Mouse (Mus musculus): Measurements from ENCODE around the gene Prkg1.
"Not testable (repeated sequence)": the region's sequence is repeated elsewhere in the genome, so short reads cannot be mapped to it uniquely, and the experiment has no call there.

The Prkg1 gene

DNA sequence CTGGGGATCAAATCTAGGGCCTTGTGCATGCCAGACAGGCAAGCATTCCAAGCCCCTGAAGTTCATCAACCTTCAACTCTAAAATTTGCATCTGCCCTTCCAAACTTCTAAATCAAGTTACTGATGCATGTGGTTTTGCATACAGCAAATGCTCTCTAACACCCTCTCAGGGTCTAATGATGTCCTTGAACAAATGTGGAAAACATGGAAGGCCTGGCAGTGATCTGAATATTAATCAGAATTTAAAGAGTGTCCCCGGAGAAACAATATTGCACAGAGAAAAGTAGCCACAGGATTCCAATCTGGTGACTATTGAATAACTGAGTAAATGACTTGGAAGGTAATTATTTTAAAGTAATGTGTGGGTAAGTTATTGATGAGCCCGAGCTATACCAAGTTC is 481.2 kb downstream of the Prkg1 start:
- DNase-seq = no peak

DNA sequence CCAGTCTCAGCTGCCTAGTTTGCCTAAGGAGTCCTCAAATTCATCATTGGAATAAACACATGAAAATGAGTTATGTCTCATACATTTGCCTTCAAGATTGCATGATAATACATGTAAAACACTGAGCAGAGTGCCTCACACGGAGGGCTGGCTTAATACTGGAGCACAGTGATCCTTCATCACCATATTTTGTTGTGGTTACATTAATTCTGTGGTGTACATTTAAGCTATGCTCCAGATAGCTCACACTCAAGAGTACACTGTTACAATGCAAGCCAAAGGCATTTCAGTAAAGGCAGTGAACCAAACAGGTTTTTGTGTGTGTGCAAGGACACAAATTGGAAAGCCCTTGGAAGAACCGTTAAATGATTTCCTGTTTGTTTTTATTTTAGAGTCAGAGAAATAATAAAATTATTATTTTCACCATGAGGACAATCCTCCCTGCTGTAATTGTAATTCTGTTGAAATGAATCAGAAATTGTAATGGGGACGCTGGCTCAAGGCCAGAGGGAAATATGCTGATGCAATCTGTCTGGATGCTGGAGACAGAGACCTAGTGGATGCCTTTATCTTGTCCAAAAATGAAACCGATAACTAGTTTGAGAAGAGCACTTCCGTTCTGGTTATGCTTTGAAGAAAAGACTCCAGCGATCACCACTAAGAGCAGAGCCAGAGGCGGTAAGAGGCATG is 484.9 kb downstream of the Prkg1 start:
- DNase-seq = no peak

DNA sequence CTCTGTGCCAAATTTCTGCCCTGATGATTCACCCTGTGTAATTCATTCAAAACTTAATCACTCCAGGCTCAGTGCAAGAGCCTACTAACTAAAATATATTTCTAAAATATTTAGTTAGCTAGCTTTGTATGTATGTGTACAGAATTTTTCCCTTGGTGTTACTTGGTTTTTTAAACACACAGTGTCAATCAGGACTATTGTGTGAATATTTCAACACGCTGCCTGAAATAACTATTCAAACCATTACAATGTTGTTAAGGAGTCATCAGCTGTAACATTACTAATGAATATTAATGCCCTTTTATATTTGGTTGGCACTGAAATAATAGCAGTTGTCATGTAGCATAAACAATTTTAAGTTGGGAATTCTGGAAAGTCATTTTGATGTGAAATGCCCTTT is 502.4 kb downstream of the Prkg1 start:
- DNase-seq = no peak

DNA sequence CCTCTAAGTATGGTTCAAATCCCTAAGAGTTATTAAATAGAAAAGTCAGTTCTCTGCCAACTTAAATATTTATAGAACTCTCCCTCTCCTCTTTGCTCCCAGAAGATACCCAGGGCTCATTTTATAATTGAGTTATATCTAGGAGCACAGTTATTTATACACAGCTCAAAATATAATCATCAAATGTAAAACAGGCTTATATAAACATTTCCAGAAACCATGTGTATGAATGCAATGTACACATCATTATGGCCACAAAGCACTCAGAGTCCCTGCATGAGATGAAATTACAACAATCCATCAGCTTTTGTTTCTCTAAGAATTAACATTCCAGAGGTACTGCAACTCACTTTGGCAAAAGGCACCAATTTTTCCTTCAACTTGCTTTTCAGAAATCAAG is 504.3 kb downstream of the Prkg1 start:
- no peak for DNase-seq

DNA sequence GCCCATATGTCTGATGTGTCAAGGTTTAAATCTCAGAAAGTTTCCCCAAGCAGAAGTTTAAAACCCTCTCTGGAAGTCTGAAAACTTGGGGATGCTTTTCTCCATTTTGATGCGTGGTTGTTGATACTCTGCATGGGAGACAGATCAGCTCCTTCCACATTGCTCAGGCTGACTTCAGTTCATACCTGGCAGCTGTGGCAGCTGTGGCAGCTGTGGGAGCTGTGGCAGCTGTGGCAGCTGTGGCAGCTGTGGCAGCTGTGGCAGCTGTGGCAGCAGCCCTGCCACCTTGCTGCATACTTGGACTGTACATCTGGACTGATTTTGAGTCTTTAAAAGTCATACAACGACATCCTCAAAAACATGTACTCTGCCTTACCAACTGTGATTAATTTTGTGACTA is 509.1 kb downstream of the Prkg1 start:
- no peak for DNase-seq

DNA sequence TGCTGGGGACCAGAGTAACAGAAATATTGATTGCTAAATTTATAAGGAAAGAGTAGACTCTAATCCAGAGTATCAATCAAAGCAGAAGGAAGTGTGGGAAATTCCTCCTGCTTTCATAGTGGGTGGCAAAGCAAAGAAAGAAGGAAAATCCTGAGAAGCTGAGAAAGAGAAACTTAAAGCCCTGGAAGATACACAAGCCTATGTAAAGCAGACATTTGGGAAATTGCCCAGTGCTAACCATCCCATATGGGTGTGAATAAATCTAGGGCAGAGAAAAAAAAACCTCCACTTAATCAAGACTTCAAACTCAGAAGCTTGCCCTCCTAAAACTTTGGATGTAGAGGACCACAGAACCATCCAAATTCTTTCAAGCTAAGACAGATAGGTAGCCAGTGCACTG is 532.4 kb downstream of the Prkg1 start:
- DNase-seq = no peak

DNA sequence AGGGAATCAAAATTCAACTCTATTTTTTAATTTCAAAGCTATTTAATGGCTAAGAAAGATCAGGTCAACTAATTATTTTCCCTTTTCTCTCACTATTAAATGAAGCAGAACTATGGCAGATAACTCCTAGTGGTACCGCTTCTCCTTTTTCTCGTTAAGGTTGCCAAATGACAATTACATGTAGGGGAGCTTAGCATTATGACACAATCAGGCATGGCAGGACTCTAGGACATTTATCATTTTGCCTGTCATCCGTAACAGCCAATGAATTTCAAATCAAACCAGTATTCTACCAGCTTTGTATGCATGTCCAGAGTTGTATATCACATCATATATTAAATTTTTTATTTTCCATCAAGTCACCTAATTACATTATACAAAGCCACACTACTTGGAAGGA is 536.4 kb downstream of the Prkg1 start:
- DNase-seq = no peak

DNA sequence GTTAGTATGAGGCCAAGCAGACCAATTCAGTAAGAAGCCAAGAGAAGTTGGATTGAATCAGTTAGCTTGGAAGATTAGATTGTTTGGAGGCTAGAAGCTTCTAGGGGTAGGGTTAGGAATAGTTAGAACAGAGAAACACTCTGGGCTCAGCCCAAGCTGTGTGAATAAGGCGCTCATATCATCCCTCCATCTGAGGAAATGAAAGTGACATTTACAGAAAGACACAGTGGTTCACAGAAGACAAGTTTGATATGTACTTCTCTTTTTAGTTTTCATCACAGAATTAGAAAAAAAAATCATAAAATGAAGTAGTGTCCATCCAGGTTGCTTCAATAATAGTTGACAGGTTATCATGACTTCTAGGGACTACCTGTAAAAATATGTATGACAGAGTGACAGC is 541.4 kb downstream of the Prkg1 start:
- DNase-seq = no peak

DNA sequence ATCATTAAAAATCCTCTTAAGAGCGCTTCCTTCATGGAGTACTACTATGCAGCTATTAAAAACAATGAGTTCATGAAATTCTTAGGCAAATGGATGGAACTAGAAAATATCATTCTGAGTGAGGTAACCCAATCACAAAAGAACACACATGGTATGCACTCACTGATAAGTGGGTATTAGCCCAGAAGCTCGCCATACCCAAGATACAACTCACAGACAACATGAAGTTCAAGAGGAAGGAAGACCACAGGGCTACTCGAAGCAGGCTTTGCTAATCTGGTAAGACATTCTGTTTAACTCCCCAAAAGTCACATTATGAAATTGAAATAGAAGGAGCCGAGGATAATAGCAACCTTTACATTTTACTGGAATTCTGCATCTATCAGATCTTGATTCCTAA is 545.6 kb downstream of the Prkg1 start:
- DNase-seq = not testable (repeated sequence)

DNA sequence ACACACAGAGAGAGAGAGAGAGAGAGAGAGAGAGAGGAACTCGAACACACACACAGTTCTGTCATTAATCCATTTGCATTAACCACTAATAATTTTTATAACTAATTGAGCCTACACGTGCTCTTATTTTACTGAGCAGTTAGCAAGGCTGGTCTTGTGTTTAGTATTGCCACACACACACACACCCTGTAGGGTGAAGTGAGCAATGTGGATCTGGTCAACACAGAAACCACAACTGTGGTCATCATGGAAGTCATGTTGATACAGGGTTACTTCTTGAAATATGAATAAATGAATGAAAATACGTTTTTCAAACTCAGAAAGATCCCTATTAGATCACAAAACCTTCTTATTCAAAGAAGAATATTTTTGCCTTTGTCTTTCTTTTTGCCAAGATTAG is 554.0 kb downstream of the Prkg1 start:
- DNase-seq = no peak

DNA sequence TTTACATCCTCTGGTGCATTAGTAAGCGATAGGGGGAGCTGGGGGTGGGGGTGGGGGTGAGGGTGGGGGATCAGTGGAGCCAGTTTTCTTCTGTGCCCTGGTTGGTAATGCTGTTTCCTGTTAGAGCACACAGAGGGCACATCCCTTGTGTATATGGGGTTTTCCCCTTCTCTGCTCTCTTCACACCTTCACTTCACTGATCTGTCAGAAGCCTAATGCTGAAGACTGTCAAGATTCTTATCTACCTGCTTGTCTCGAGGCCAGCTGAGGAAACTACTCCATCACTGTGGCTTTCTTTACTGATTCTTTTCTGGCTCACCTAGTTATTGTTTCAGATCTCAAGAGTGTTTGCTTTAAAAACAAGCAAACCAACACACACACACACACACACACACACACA is 554.4 kb downstream of the Prkg1 start:
- no peak for DNase-seq

DNA sequence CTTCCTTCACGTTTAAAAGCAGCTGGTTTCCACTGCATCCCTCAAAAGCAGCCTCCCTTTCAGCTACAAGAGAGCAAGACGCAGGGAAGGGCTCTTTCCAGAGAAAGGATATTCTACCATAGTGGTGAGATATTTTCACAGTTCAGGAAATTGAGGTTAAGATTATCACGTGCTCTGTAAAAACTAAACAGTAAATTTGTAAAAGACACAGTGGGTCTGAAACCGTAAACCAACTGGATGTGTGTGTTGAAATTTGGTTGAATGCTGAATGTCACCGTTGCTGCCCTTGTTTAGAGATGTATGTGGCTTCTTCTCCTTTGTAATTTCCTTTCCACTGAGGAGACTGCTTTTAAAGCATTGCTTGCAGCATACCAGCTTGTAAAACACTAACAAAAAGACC is 565.2 kb downstream of the Prkg1 start:
- no peak for DNase-seq

DNA sequence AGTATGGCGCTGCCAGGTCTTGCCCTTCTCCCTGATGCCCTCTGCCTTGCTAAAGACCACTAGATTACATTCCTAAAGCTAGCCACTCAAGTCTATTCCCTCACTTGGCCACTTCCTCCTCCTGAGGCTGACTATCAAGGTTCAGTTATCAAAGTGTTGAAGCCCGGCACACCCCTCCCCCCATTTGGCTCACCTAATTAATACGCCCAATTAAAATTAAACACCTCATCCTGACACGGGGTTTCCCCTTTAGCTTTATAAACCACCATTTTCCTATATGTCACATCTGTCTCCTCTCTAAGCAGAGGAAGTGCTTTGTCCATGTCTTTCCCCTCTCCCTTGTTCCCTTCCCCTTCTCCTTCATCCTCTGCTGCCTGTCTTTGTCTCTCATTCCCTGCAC is 566.4 kb downstream of the Prkg1 start:
- DNase-seq = no peak

DNA sequence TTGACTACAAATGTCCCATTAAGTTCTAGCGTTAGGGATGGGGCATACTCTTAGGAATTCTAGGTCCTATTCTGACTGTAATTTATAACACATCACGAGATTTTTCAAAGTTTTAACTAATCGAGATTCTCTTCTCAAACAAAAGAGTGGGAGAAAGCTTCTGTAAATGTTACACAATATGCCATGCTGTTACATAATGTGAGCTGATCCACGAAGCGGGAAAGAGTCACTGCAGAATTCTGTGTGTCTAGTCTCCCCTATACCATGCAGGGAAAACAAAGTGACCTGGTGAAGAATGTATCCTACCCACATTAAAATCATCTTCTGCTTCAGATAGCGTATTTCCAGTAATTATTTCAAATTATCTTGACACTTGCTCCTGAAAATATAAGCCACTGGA is 567.8 kb downstream of the Prkg1 start:
- no peak for DNase-seq

DNA sequence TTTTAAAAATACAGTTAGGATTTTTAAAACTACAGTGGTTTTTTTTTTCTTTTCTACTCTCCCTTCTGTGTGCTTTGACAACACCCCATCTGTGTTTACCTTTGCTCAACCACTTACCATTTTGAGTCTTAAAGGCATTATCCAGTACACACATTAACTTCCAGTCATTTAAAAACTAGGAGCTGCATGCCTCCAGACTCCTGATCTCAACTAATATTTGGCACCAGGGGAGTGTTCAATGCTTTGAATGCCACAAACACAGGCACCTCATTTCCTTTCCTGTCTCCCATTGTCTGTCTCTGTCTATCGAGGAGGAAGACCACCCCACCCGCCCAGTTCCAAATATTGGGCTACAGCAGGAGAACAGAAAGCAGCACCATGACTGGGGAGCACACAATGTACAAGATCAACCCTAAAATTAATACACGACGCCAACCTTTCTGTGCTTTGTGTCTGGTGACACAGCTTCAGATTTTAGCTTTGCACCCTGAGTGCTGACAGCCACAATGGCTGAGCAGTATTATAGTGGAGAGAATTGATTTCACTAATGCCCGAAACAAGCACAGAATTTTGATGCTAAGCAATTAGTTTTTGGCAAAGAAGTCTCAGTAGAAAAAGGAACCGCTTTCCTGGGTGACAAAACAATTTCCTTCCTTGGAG is 576.1 kb downstream of the Prkg1 start:
- DNase-seq = no peak

DNA sequence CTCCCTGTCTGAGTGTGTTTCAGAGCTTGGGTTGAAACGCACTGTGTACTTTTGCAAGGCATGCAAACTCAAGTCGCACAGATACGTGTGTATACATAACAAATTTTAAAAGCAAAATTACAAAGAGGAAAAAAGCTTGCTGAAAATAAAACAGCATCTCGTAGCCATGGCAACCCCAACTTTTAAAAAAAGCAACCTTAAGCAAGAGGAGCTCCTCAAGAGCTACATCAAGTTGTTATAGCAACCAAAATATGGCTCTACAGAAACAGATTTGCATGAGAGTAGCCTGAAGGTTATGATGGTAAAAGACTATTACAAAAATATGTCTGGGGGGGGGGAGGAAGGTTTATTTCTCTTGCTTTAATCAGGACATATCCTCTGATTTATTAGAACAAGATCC is 584.1 kb downstream of the Prkg1 start:
- no peak for DNase-seq

DNA sequence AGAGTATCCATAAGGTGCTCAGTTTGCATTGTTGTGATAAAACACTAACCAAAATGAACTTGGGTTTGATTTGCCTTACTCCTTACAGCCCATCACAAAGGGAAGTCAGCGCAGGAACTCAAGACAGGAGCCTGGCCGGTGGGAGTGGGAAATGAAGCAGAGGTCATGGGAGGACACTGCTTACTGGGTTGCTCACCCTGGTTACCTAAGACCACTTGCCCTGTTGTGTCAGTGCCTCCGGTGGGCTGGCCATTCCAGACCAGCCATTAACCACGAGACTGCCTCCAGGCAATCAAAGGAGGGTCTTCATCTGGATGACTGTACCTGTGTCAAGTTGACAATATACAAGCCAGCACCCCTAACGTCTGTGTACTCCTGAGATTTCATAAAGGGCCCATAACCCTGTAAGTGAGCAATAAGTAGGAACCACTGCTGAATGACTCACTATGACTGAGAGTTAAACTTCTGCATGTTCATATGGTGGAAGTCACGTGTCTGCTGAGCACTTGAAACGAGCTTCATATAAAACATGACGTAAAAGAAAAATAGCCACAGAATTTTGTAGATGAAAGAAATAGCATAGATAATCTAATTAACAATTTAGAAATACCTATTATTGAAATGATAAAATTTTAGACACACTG is 587.4 kb downstream of the Prkg1 start:
- DNase-seq = no peak

DNA sequence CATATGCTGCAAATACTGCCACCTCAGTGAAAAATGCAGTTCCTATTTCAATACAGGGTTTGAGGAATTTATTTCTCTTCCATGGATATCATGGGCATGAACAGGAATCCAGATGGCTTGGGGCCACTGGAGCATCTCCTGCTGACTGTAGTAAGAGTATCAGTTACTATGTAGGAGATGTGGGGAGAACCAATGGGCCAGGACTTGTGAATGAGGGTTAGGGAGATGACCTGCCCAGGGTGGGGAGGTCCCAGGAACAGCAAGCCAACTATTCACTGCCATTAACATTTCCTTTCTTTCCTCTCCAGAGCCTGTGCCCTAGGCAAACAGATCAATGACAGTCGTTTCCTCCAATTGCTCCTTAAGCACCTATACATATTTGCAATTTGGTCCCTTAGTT is 593.8 kb downstream of the Prkg1 start:
- no peak for DNase-seq

DNA sequence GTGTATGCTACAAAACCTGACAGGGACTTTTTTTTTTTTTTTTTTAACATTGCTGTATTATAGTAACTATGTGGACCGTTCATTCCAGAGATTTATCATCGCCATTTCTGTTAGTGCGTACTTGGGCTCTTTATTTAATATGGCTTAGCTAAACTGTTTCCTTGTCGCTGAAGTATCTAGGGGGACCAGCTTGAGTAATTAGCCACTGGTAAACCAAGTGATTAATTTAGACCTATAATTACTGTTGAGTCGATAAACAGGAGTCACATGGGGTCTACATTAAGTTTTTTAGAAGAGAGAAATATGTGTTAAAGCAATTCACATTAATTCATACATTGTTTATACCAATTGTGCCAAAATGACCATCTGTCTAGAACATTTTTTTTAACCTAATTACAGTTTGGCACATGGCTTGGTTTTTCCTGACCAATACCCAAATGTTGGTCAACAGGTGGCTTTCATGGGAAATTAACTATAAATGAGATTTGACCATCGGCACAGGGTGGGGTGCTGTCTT is 605.8 kb downstream of the Prkg1 start:
- DNase-seq = no peak

DNA sequence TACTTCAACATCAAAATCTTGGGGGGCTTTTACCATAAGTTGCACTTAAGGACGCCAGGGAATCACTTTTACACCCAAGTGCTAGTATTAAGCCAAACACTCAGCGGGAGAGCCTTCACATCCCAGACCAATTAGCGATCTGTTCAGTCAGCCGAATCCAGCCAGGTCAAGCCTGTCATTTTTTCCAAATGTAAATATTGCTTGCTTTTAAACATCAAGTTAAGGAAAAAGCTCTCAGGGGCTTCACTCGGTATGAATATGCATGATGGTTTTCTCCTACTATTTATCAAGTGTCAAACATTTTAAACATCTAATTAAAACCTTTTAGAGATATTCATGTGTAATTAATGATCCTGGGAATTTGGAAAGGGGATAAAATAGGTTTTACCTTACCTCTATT is 611.4 kb downstream of the Prkg1 start:
- DNase-seq = no peak

DNA sequence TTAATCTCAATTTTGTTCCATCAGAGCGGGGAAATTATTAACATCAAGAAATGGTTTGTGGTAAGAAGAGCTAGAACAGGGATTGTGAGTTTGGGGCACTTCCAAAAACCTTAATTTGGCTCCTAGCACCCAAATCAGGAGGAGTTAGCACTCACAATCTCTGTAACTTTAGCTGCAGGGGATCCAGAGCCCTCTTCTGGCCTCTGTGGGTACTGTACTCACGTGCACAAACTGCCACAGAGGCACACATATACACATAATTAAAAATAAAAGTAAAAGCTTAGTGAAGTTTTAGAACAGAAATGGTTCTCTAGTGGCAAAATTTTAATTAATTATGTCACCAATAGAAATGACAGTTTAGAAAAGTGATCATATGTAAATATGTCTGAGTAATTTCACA is 614.9 kb downstream of the Prkg1 start:
- DNase-seq = no peak

DNA sequence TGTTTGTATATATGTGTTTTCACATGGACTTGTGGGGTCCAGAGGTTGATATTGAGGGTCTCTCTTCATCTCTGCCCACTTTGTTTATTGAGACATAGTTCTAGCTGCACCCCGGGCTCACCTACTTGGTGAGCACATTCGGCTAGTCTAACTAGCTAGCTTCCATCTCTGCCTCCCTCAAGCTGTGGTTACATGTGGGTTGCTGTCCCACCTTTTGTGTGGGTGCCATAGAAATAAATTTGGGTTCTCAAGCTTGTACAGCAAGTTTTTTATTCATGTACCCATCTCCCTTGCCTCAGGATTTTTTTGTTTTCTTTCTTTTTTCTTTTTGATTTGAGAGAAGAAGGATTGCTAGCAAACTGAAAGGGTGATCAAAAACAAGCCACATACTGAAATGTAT is 617.4 kb downstream of the Prkg1 start:
- no peak for DNase-seq

DNA sequence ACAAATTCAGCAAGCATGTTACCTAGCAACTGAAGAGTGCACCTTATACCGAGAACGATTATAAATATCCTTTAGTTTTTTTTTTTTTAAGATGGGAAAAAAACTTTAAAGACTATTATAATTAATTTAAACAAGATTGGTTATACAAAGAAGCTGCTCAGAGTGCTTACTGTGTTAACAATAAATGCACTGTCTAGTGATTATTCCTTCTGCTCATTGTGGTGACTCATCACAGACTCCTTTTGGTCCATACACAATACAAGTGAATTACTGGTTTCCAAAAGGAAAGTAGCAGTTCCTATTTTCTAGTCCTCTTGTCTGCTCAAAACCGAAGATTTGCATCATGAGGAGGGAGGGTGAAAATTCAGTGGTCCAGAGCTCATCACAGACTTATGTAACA is 618.7 kb downstream of the Prkg1 start:
- DNase-seq = no peak

DNA sequence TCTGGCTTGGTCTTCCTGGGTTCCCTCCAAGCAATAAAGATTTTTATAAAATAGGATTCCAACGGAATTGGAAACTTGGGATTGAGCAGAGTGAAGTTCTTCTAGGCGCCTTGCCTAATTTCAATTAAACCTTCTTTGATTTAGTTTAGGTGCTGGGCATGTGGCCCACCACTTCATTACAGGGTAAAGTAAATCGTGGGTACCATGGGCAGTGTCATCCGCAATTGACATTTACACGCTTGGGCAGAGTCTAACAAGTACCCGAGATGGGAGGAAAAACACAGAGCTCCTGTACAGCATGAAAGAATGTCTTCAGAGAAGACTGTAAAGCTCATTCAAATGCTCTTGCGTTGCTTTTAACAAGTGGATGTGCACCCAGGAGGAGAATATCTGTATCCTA is 622.9 kb downstream of the Prkg1 start:
- no peak for DNase-seq

Data from cerebellum, adult 9-11 months (tissue).